In the genomic region with DNA sequence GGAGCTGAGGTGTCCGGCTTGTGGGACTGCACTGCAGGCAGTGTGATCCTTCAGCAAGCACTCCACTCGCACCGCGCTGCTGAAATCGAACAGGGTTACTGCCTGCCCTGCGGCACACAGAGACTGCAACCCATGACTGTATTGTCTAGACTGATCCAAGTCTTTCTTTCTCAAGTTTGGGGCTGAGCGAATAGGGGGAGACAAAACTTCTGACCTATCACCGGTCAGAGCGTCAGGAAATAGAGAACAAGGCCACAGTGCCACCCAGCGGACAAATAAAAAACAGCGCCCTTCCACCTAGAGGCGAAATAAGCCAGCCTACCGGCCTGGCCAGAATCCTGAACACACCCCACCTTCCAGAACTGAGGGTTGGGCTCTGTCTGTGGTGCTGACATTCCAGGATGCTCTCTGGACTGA, we compare ENCODE assay signal across 7 mouse cellular contexts. TPM values are rescaled to one million over a fixed set of nuclear protein-coding genes. Genes with fewer than 3 reads are reported as not detected.
DNase-seq lines count a peak whose midpoint lies in the region; ATAC-seq lines count a peak whose summit lies in the region.

No protein-coding gene starts in this region.

- no peaks in the 10 kb centered on the region for H3K27me3 ChIP-seq in midbrain, embryonic 10.5 days (ENCODE audit: low read depth, poor library complexity, severe bottlenecking)

- intact Hi-C loops in gastrocnemius, postnatal 14 days (cut with DNase I; ENCODE audit: low total_unique reads): no loop called here
- intact Hi-C loops in left cerebral cortex, postnatal 25 days (cut with DNase I): loop anchor here (5.0 kb wide), 2 partner anchors 67 to 137 kb away; a partner anchor contains a TSS

- peak; percentile 94 for ATAC-seq in inflammation-experienced regulatory T-cells, adult 6 months

- H3K4me1 ChIP-seq in midbrain, embryonic 10.5 days: peaks cover 18% of the 10 kb centered on the region

- peak overlapping the region; percentile 70 for H3K27ac ChIP-seq in midbrain, embryonic 10.5 days (replicated peaks)

- peak; percentile 78 to 94 for DNase-seq in adrenal gland, adult (ENCODE audit: inconsistent age in 2 of 2, low spot score in 1 of 2)
- peak; percentile 96 for DNase-seq in embryo, embryonic 10.5 days (ENCODE audit: low spot score)
- peak; percentile 77 for DNase-seq in gastrocnemius, postnatal 14 days
- DNase-seq in left cerebral cortex, postnatal 25 days (ENCODE audit: low spot score in 2 of 2): peak; percentile 77 to 82
- DNase-seq in midbrain, embryonic 10.5 days (ENCODE audit: low spot score): peak; percentile 83
- DNase-seq in right cerebral cortex, postnatal 4 days: peak; percentile 88

- 6% methylated on average over 13 of the region's 13 CpGs for WGBS in midbrain, embryonic 10.5 days

- H3K9me3 ChIP-seq in midbrain, embryonic 10.5 days (replicated peaks): no peaks in the 10 kb centered on the region

- peak overlapping the region; percentile 47 for H3K4me3 ChIP-seq in midbrain, embryonic 10.5 days

- no peaks in the 10 kb centered on the region for H3K36me3 ChIP-seq in midbrain, embryonic 10.5 days

RNA-seq across cellular contexts. Expression of a gene that starts 7.1 kb away (rescaled TPM):
- under 1 TPM in 1 of 2 experiments, not detected in 1; 0.11 TPM for total RNA-seq in gastrocnemius, postnatal 14 days (2021)
- under 1 TPM in 1 of 3 experiments, not detected in 2; 0.59 TPM for polyA plus RNA-seq in inflammation-experienced regulatory T-cells, adult 6 months (2017; shearing (Covaris generic))
- total RNA-seq in left cerebral cortex, postnatal 25 days (2021): 1 to 10 TPM; 1.0 to 1.6 TPM
- 0.25 and 0.48 TPM in 2 replicates for polyA plus RNA-seq in midbrain, embryonic 10.5 days (2016; fragmentation: Nextera tagmentation; extraction: Ambion mirVana)

Comparison
In these comparisons a context has a peak if more than half of its experiments do, and no peak if none do; other contexts are left out.
1. Peak in every context shown above with its lines: DNase-seq, ATAC-seq, H3K4me3 ChIP-seq and H3K27ac ChIP-seq.